Mouse (Mus musculus) megakaryocyte progenitor cell, adult 5-6 weeks (primary cell): ENCODE data around the gene Olfr196. TPM values are rescaled to one million over a fixed set of nuclear protein-coding genes. Genes with fewer than 3 reads are reported as not detected.
"Not testable (repeated sequence)": the region's sequence is repeated elsewhere in the genome, so short reads cannot be mapped to it uniquely, and the experiment has no call there.

Source experiments
- ATAC-seq: replicated peaks from 2 replicates; pipeline ENCODE4 v1.8.0; 2016; ENCODE audit warnings: mild to moderate bottlenecking, moderate TSS enrichment, inconsistent platforms; ENCODE audit not compliant: poor library complexity
- total RNA-seq, 2 experiments: library from RNA; stranded (forward) in 1 of 2; stranded (reverse) in 1 of 2; fragments of 157-497, 149-512 nt in 1 of 2; fragments of 200-1000 nt in 1 of 2; gene quantifications; 2 replicates each; pipeline versions ENCODE4 v1.2.3 to v1.2.4; 2015 to 2017

Olfr196 gene
- total RNA-seq (2015) (not detected in 2 replicates), total RNA-seq (2017) (not detected in 2 replicates)

DNA sequence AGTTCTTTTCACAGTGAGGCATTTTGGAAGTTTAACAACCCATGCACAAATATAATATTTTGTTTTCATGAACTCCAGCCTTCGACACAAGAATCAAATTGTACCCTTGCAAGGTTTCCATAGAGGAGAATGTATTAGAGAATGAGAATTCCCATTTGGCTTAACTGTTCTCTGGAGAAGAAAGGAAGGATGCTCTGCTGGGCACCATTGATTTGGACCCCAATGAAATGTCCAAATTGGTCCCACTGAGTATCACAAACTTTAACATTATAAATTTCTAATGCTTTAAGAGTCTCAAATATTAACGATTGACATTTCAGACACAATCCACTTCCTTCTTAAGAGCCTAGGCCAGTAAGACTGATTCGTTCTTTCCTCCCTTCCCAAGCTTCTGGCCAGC is at the start of gene Olfr196:
Gene Olfr196 (minus strand): TSS at position 101 of the 400 bp plus-strand sequence.
- ATAC-seq, result no peak

DNA sequence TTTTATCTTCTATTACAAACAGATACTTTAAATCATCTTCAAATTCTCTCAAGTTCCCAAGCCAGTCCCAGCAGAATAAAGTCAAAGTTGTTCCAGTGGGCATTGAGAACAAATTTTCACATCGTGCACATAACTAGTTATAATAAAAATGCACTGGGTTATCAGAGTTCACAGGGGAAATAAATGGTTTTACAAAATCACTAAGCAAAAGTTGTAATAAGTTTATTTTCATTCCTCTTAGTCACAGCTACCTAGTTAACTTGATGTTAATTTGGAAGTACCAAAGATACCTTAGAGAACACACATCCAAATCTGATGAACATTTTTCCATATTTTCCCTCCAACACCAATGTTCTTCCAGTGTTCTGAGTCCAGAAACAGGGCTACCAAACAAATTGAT is 49.4 kb upstream of the Olfr196 start, which contains the start of gene Olfr199:
Gene Olfr199 (minus strand): TSS at position 101 of the 400 bp plus-strand sequence.
- not testable (repeated sequence) for ATAC-seq

GRCm38 (mm10) chr16:59217861-59218260 is 47.6 kb upstream of the Olfr196 start:
- ATAC-seq, result not testable (repeated sequence)

DNA sequence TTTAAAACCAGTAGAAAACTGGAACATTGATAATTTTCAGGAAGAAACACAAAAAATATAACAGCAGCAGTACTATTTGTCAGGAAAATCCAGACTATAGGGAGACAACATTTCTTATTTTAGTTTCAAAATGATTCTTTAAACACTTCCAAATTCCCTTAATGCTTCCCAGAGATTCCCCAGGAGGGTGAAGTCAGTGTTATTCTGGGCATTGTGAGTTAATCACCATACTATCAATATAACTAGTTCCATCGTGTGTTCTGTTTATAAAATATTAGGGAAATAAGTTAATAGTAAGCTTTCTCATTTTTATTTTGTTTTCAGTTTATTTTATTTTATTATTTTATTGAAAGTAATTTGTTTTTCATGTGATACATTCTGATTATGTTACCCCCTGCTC is 33.2 kb upstream of the Olfr196 start, which contains the start of gene Olfr198:
Gene Olfr198 (minus strand): TSS at position 101 of the 400 bp plus-strand sequence.
- ATAC-seq, result not testable (repeated sequence)

- ATAC-seq, result no peak
These were observed 18.3 kb downstream of the Olfr196 start for GRCm38 (mm10) chr16:59151996-59152395.

GRCm38 (mm10) chr16:59146746-59147145 is 23.5 kb downstream of the Olfr196 start, which contains the start of gene Olfr195:
Gene Olfr195, plus strand, starts transcription at chr16:59147046.
- no peak for ATAC-seq

GRCm38 (mm10) chr16:59141105-59141504 is 29.1 kb downstream of the Olfr196 start:
- no peak for ATAC-seq

- ATAC-seq, result no peak
These were observed 39.5 kb downstream of the Olfr196 start for GRCm38 (mm10) chr16:59130740-59131139.

- ATAC-seq, result no peak
These were observed 49.3 kb downstream of the Olfr196 start, which contains the start of gene Olfr194 for GRCm38 (mm10) chr16:59120969-59121368. Gene Olfr194, minus strand, starts transcription at chr16:59121069.

Other genes with a start within 250 kb of the Olfr196 start
- gene Olfr181, start 241.7 kb downstream of the Olfr196 start, total RNA-seq (2015), result not detected in 2 replicates
- gene Olfr181, start 241.7 kb downstream of the Olfr196 start, total RNA-seq (2017), result not detected in 2 replicates
- not detected in 2 replicates for gene Olfr180, start 241.1 kb downstream of the Olfr196 start, total RNA-seq (2015)
- gene Olfr180, start 241.1 kb downstream of the Olfr196 start, total RNA-seq (2017), result not detected in 2 replicates
- gene Olfr183, start 175.1 kb downstream of the Olfr196 start, total RNA-seq (2015), result not detected in 2 replicates
- not detected in 2 replicates for gene Olfr183, start 175.1 kb downstream of the Olfr196 start, total RNA-seq (2017)
- gene Olfr186, start 140.2 kb downstream of the Olfr196 start, total RNA-seq (2015), result not detected in 2 replicates
- not detected in 2 replicates for gene Olfr186, start 140.2 kb downstream of the Olfr196 start, total RNA-seq (2017)
- gene Olfr187, start 130.7 kb downstream of the Olfr196 start, total RNA-seq (2015), result not detected in 2 replicates
- not detected in 2 replicates for gene Olfr187, start 130.7 kb downstream of the Olfr196 start, total RNA-seq (2017)
- not detected in 2 replicates for gene Olfr190, start 92.4 kb downstream of the Olfr196 start, total RNA-seq (2015)
- gene Olfr190, start 92.4 kb downstream of the Olfr196 start, total RNA-seq (2017), result not detected in 2 replicates
- gene Olfr191, start 80.6 kb downstream of the Olfr196 start, total RNA-seq (2015), result not detected in 2 replicates
- not detected in 2 replicates for gene Olfr191, start 80.6 kb downstream of the Olfr196 start, total RNA-seq (2017)
- gene Olfr193, start 58.6 kb downstream of the Olfr196 start, total RNA-seq (2015), result not detected in 2 replicates
- not detected in 2 replicates for gene Olfr193, start 58.6 kb downstream of the Olfr196 start, total RNA-seq (2017)
- gene Olfr194, start 49.4 kb downstream of the Olfr196 start, total RNA-seq (2015), result not detected in 2 replicates
- not detected in 2 replicates for gene Olfr194, start 49.4 kb downstream of the Olfr196 start, total RNA-seq (2017)
- not detected in 2 replicates for gene Olfr195, start 23.4 kb downstream of the Olfr196 start, total RNA-seq (2015)
- gene Olfr195, start 23.4 kb downstream of the Olfr196 start, total RNA-seq (2017), result not detected in 2 replicates
- gene Olfr198, start 33.1 kb upstream of the Olfr196 start, total RNA-seq (2015), result not detected in 2 replicates
- gene Olfr198, start 33.1 kb upstream of the Olfr196 start, total RNA-seq (2017), result not detected in 2 replicates
- gene Olfr199, start 49.3 kb upstream of the Olfr196 start, total RNA-seq (2015), result not detected in 2 replicates
- gene Olfr199, start 49.3 kb upstream of the Olfr196 start, total RNA-seq (2017), result not detected in 2 replicates
- not detected in 2 replicates for gene Olfr201, start 102.2 kb upstream of the Olfr196 start, total RNA-seq (2015)
- gene Olfr201, start 102.2 kb upstream of the Olfr196 start, total RNA-seq (2017), result not detected in 2 replicates
- gene Olfr202, start 116.3 kb upstream of the Olfr196 start, total RNA-seq (2015), result not detected in 2 replicates
- gene Olfr202, start 116.3 kb upstream of the Olfr196 start, total RNA-seq (2017), result not detected in 2 replicates
- gene Olfr203, start 128.4 kb upstream of the Olfr196 start, total RNA-seq (2015), result not detected in 2 replicates
- gene Olfr203, start 128.4 kb upstream of the Olfr196 start, total RNA-seq (2017), result not detected in 2 replicates
- gene Olfr204, start 147.8 kb upstream of the Olfr196 start, total RNA-seq (2015), result 0.02 TPM in 1 of 2 replicates, not detected in the other
- not detected in 2 replicates for gene Olfr204, start 147.8 kb upstream of the Olfr196 start, total RNA-seq (2017)
- not detected in 2 replicates for gene Olfr205, start 160.7 kb upstream of the Olfr196 start, total RNA-seq (2015)
- not detected in 2 replicates for gene Olfr205, start 160.7 kb upstream of the Olfr196 start, total RNA-seq (2017)
- not detected in 2 replicates for gene Olfr206, start 178.8 kb upstream of the Olfr196 start, total RNA-seq (2015)
- not detected in 2 replicates for gene Olfr206, start 178.8 kb upstream of the Olfr196 start, total RNA-seq (2017)
- gene Olfr209, start 193.5 kb upstream of the Olfr196 start, total RNA-seq (2015), result not detected in 2 replicates
- gene Olfr209, start 193.5 kb upstream of the Olfr196 start, total RNA-seq (2017), result not detected in 2 replicates
- gene Gabrr3, start 236.9 kb upstream of the Olfr196 start, total RNA-seq (2015), result not detected in 2 replicates
- not detected in 2 replicates for gene Gabrr3, start 236.9 kb upstream of the Olfr196 start, total RNA-seq (2017)